Mouse (Mus musculus) embryonic fibroblast, embryonic 13.5 days (primary cell): ENCODE data around the gene Aco2.

ENCODE experiments used
- CTCF ChIP-seq: IDR thresholded peaks from 2 replicates; pipeline ENCODE4 v1.5.1; 2011; ENCODE audit warnings: mild to moderate bottlenecking, control low read depth, low read length, moderate library complexity, borderline replicate concordance; ENCODE audit not compliant: insufficient read depth
- POLR2A ChIP-seq: IDR thresholded peaks from 2 replicates; pipeline ENCODE4 v1.6.1; 2011; ENCODE audit warnings: low read depth, mild to moderate bottlenecking, control low read depth, low read length, moderate library complexity

GRCm38 (mm10) chr15:81850718-81851117, 21.4 kb upstream of the Aco2 start:
- TF ChIP-seq CTCF, result no peak
- no peak for TF ChIP-seq POLR2A
